Mouse (Mus musculus): ENCODE results near the gene Akap8l.

DNA sequence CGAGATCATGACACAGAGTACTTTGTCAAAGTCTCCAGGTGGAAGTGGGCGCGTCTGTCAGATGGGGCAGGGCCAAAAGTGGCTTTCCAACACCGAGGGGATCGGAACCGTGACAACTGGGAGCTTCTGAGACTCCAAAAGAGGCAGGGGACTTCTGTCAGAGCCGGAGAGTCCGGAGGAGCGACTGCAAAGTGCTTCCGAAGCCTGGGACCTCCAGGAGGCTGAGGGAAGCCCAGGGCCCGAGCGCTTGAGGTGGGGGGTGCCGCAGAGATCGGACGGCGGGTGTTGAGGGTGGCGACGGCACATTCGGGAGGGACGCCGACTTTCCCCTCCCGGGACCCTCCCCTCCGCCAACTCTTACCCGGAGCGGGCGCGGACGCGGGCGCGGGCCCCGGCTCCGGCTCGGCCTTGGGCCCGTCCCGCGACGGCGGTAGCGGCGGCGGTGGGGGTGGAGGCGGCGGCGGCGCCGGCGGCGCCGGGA, 13.5 kb upstream of the Akap8l start:
- TF ChIP-seq POLR2A (IDR thresholded peaks at IDR 0.05; ENCODE audit: low read depth, low read length) (no peak), CTCF (IDR thresholded peaks at IDR 0.05; ENCODE audit: extremely low read depth, insufficient read length, insufficient replicate concordance, low read depth, low read length) (no peak)

Measured in small intestine, adult 2 months (tissue).